Mouse (Mus musculus) CH12.LX (cell line): ENCODE measurements around the gene Gramd1a. TPM values are rescaled to one million over a fixed set of nuclear protein-coding genes. Genes with fewer than 3 reads are reported as not detected.

Experiments
- DNase-seq: peaks from one replicate; pipeline ENCODE4 v3.0.0-alpha.2; 2013; ENCODE audit errors: extremely low read depth
- H3K27ac ChIP-seq: 2 replicates; pipeline ENCODE4 v1.5.1; 2012; ENCODE audit warnings: low read depth, mild to moderate bottlenecking, control low read depth, moderate library complexity; ENCODE audit not compliant: insufficient read depth
- H3K27me3 ChIP-seq: replicated peaks from 2 replicates; pipeline ENCODE3; 2012; ENCODE audit warnings: inconsistent platforms
- H3K36me3 ChIP-seq, 2 experiments: replicated peaks in 1 of 2; 2 replicates each; pipeline versions ENCODE3 to v1.6.1; 2012; ENCODE audit warnings: inconsistent platforms in 1 of 2, low read length in 1 of 2, mild to moderate bottlenecking in 1 of 2, mixed read lengths in 1 of 2, moderate library complexity in 1 of 2; ENCODE audit not compliant: control insufficient read depth in 1 of 2, insufficient read depth in 1 of 2
- H3K4me1 ChIP-seq, 2 experiments: 2 replicates each; pipeline ENCODE4 v1.6.1; 2012; ENCODE audit warnings: inconsistent platforms in 1 of 2, moderate library complexity in 1 of 2; ENCODE audit not compliant: insufficient read depth in 2 of 2, control insufficient read depth in 1 of 2
- H3K4me2 ChIP-seq: 2 replicates; pipeline ENCODE4 v1.6.1; 2012; ENCODE audit warnings: low read depth, mild to moderate bottlenecking, control low read depth; ENCODE audit not compliant: poor library complexity, insufficient read depth, severe bottlenecking
- H3K4me3 ChIP-seq, 3 experiments: fragments of 150-350 bp in 1 of 3; sonication (generic) in 1 of 3; replicated peaks in 1 of 3; 2 replicates each; pipeline versions ENCODE3 to v1.5.1; 2011 to 2012; ENCODE audit warnings: low read depth in 2 of 3, low read length in 2 of 3, mild to moderate bottlenecking in 2 of 3, moderate library complexity in 2 of 3, control low read depth in 1 of 3, improper control_type of control experiment in 1 of 3, inconsistent platforms in 1 of 3, mixed read lengths in 1 of 3; ENCODE audit not compliant: poor library complexity in 1 of 3
- H3K79me2 ChIP-seq: replicated peaks from 2 replicates; pipeline ENCODE4 v1.6.1; 2012; ENCODE audit warnings: mild to moderate bottlenecking, moderate library complexity; ENCODE audit not compliant: control insufficient read depth, poor library complexity, insufficient read depth, severe bottlenecking; ENCODE audit errors: extremely low read depth
- H3K9ac ChIP-seq: 2 replicates; pipeline ENCODE4 v1.6.1; 2012; ENCODE audit warnings: low read depth, mild to moderate bottlenecking, control low read depth, moderate library complexity; ENCODE audit not compliant: insufficient read depth
- H3K9me3 ChIP-seq: replicated peaks from 2 replicates; pipeline ENCODE3; 2012; ENCODE audit warnings: low read length, inconsistent platforms, mixed read lengths
- CHD2 ChIP-seq: IDR thresholded peaks from 2 replicates; pipeline ENCODE4 v1.6.1; 2011; ENCODE audit warnings: low read length, improper control_type of control experiment
- CTCF ChIP-seq, 2 experiments: IDR thresholded peaks in 1 of 2; conservative IDR thresholded peaks in 1 of 2; 2 replicates each; pipeline ENCODE4 v1.5.1; 2011 to 2012; ENCODE audit warnings: low read depth in 2 of 2, low read length in 2 of 2, improper control_type of control experiment in 1 of 2, inconsistent platforms in 1 of 2, mild to moderate bottlenecking in 1 of 2, moderate library complexity in 1 of 2
- E2F4 ChIP-seq: IDR thresholded peaks from 2 replicates; pipeline ENCODE4 v1.6.1; 2011; ENCODE audit warnings: low read depth, low read length, improper control_type of control experiment; ENCODE audit not compliant: insufficient replicate concordance
- ELF1 ChIP-seq: IDR thresholded peaks from 2 replicates; pipeline ENCODE4 v1.6.1; 2014; ENCODE audit warnings: low read depth, mild to moderate bottlenecking, inconsistent platforms, low read length, improper control_type of control experiment
- EP300 ChIP-seq: IDR thresholded peaks from 2 replicates; pipeline ENCODE4 v1.6.1; 2011; ENCODE audit warnings: low read length, improper control_type of control experiment
- ETS1 ChIP-seq: conservative IDR thresholded peaks from 2 replicates; pipeline ENCODE4 v1.6.1; 2012; ENCODE audit warnings: low read depth, mild to moderate bottlenecking, inconsistent platforms, low read length, improper control_type of control experiment, moderate library complexity
- GABPA ChIP-seq: IDR thresholded peaks from 2 replicates; pipeline ENCODE4 v1.6.1; 2012; ENCODE audit warnings: low read depth, low read length, improper control_type of control experiment, inconsistent platforms; ENCODE audit not compliant: insufficient replicate concordance
- IRF4 ChIP-seq: IDR thresholded peaks from 2 replicates; pipeline ENCODE4 v1.6.1; 2014; ENCODE audit warnings: low read depth, mild to moderate bottlenecking, inconsistent platforms, low read length, improper control_type of control experiment
- JUN ChIP-seq: IDR thresholded peaks from 2 replicates; pipeline ENCODE4 v1.6.1; 2011; ENCODE audit warnings: low read depth, mild to moderate bottlenecking, low read length, improper control_type of control experiment, moderate library complexity; ENCODE audit not compliant: insufficient read depth
- JUND ChIP-seq: conservative IDR thresholded peaks from 2 replicates; pipeline ENCODE4 v1.6.1; 2011; ENCODE audit warnings: low read depth, low read length, improper control_type of control experiment
- KAT2A ChIP-seq: IDR thresholded peaks from 2 replicates; pipeline ENCODE4 v1.6.1; 2012; ENCODE audit warnings: low read length, improper control_type of control experiment, inconsistent platforms; ENCODE audit not compliant: insufficient replicate concordance
- MAFK ChIP-seq: IDR thresholded peaks from 2 replicates; pipeline ENCODE4 v1.6.1; 2011; ENCODE audit warnings: low read length, improper control_type of control experiment; ENCODE audit not compliant: insufficient replicate concordance
- MAX ChIP-seq: IDR thresholded peaks from 2 replicates; pipeline ENCODE4 v1.6.1; 2011; ENCODE audit warnings: low read length, improper control_type of control experiment
- MEF2A ChIP-seq: IDR thresholded peaks from 2 replicates; pipeline ENCODE4 v1.6.1; 2014; ENCODE audit warnings: low read depth, mild to moderate bottlenecking, inconsistent platforms, low read length, improper control_type of control experiment, borderline replicate concordance
- MXI1 ChIP-seq: IDR thresholded peaks from 2 replicates; pipeline ENCODE4 v1.6.1; 2011; ENCODE audit warnings: mild to moderate bottlenecking, low read depth, low read length, improper control_type of control experiment
- NELFE ChIP-seq: IDR thresholded peaks from 2 replicates; pipeline ENCODE4 v1.6.1; 2011; ENCODE audit warnings: low read depth, low read length, improper control_type of control experiment
- NRF1 ChIP-seq: IDR thresholded peaks from 2 replicates; pipeline ENCODE4 v1.6.1; 2014; ENCODE audit warnings: low read depth, mild to moderate bottlenecking, inconsistent platforms, low read length, improper control_type of control experiment, moderate library complexity
- PAX5 ChIP-seq: IDR thresholded peaks from 2 replicates; pipeline ENCODE4 v1.6.1; 2012; ENCODE audit warnings: low read length, inconsistent platforms, mixed read lengths
- POLR2A ChIP-seq: IDR thresholded peaks from 2 replicates; pipeline ENCODE4 v1.6.1; 2011; ENCODE audit warnings: low read depth, mild to moderate bottlenecking, improper control_type of control experiment, low read length
- RAD21 ChIP-seq: IDR thresholded peaks from 2 replicates; pipeline ENCODE4 v1.6.1; 2011; ENCODE audit warnings: low read depth, mild to moderate bottlenecking, low read length, improper control_type of control experiment, moderate library complexity
- RCOR1 ChIP-seq: conservative IDR thresholded peaks from 2 replicates; pipeline ENCODE4 v1.6.1; 2012; ENCODE audit warnings: low read depth, mild to moderate bottlenecking, inconsistent platforms, low read length, improper control_type of control experiment
- SIN3A ChIP-seq: IDR thresholded peaks from 2 replicates; pipeline ENCODE4 v1.6.1; 2012; ENCODE audit warnings: low read length, improper control_type of control experiment, inconsistent platforms
- SMC3 ChIP-seq: IDR thresholded peaks from 2 replicates; pipeline ENCODE4 v1.6.1; 2011; ENCODE audit warnings: low read depth, low read length, improper control_type of control experiment
- TBP ChIP-seq: conservative IDR thresholded peaks from 2 replicates; pipeline ENCODE4 v1.6.1; 2011; ENCODE audit warnings: low read depth, low read length, improper control_type of control experiment
- TCF12 ChIP-seq: IDR thresholded peaks from 2 replicates; pipeline ENCODE4 v1.6.1; 2014; ENCODE audit warnings: low read depth, mild to moderate bottlenecking, inconsistent platforms, low read length, improper control_type of control experiment
- UBTF ChIP-seq: IDR thresholded peaks from 2 replicates; pipeline ENCODE4 v1.6.1; 2012; ENCODE audit warnings: low read depth, mild to moderate bottlenecking, inconsistent platforms, low read length, improper control_type of control experiment, moderate library complexity
- USF1 ChIP-seq: IDR thresholded peaks from 2 replicates; pipeline ENCODE4 v1.6.1; 2014; ENCODE audit warnings: low read depth, mild to moderate bottlenecking, inconsistent platforms, low read length, improper control_type of control experiment
- USF2 ChIP-seq: conservative IDR thresholded peaks from 2 replicates; pipeline ENCODE4 v1.6.1; 2011; ENCODE audit warnings: low read depth, low read length, improper control_type of control experiment
- ZC3H11A ChIP-seq: IDR thresholded peaks from 2 replicates; pipeline ENCODE4 v1.6.1; 2012; ENCODE audit warnings: low read depth, mild to moderate bottlenecking, inconsistent platforms, low read length, improper control_type of control experiment
- ZKSCAN1 ChIP-seq: IDR thresholded peaks from 2 replicates; pipeline ENCODE4 v1.6.1; 2012; ENCODE audit warnings: low read depth, inconsistent platforms, low read length, improper control_type of control experiment, borderline replicate concordance
- ZMIZ1 ChIP-seq: IDR thresholded peaks from 2 replicates; pipeline ENCODE4 v1.6.1; 2012; ENCODE audit warnings: low read depth, mild to moderate bottlenecking, inconsistent platforms, low read length, improper control_type of control experiment
- ZNF384 ChIP-seq: IDR thresholded peaks from 2 replicates; pipeline ENCODE4 v1.6.1; 2012; ENCODE audit warnings: low read depth, low read length, improper control_type of control experiment, inconsistent platforms
- dilution Hi-C: fragments of 300-500 bp; cut with MboI; formaldehyde crosslinking; loops from 2 replicates; pipeline ENCODE4 v1.14.3; 2020; ENCODE audit warnings: low sequenced_read_pairs; ENCODE audit not compliant: extremely low pct_unique_long_range_greater_than_20kb, extremely low pct_ligation_motif_present
- in situ Hi-C: fragments of 300-500 bp; cut with MboI; formaldehyde crosslinking; loops from 3 replicates; pipeline ENCODE4 v1.14.3; 2019; ENCODE audit warnings: low sequenced_read_pairs, low pct_ligation_motif_present, low pct_unique_long_range_greater_than_20kb, mixed read lengths
- polyA plus RNA-seq: library from polyadenylated mRNA; unstranded; fragments of >175 nt; gene quantifications from 2 replicates; pipeline ENCODE4 v1.2.1, GENCODE M21; 2012; ENCODE audit warnings: low read depth; ENCODE audit not compliant: insufficient read length
- total RNA-seq, 2 experiments: library from RNA; depleted of rRNA; stranded (reverse); fragments of 300-350 nt in 1 of 2; fragments of >200 nt in 1 of 2; gene quantifications; 2 replicates each; pipeline ENCODE4 v1.2.3; 2012 to 2014

Gene Gramd1a
- total and polyA plus RNA-seq, 3 experiments = 49.5 to 90.7 (median 86.0) TPM

- H3K27me3 ChIP-seq = no peaks in the 10 kb centered on the region
- in situ Hi-C loops = no loop called here
- TF ChIP-seq IRF4 (no peak), UBTF (no peak)
- TF ChIP-seq, all 38 proteins: peak for 0
- dilution Hi-C loops = no loop called here
- Histone ChIP-seq H3K4me2 (no peak overlapping the region), H3K79me2 (no peaks in the 10 kb centered on the region), H3K9ac (no peak overlapping the region), H3K4me1 (peaks cover 15 to 50% of the 10 kb centered on the region in 2 experiments), H3K9me3 (no peaks in the 10 kb centered on the region), H3K4me3 (no peak overlapping the region), H3K36me3 (peaks cover 0 to 61% of the 10 kb centered on the region in 2 experiments), H3K27ac (no peak overlapping the region)
- no peak for DNase-seq
Observed at GRCm38 (mm10) chr7:31106166-31106565, 49.5 kb downstream of the Gramd1a start.

- dilution Hi-C loops = no loop called here
- Histone ChIP-seq H3K4me3 (no peak overlapping the region), H3K36me3 (peaks cover 0 to 67% of the 10 kb centered on the region in 2 experiments), H3K9ac (no peak overlapping the region), H3K27me3 (no peaks in the 10 kb centered on the region), H3K79me2 (no peaks in the 10 kb centered on the region), H3K27ac (no peak overlapping the region), H3K4me2 (no peak overlapping the region), H3K9me3 (no peaks in the 10 kb centered on the region), H3K4me1 (peaks cover 15 to 53% of the 10 kb centered on the region in 2 experiments)
- in situ Hi-C loops = no loop called here
- no peak for DNase-seq
- TF ChIP-seq MAX (no peak), UBTF (no peak), MAFK (no peak), MXI1 (no peak), ZC3H11A (no peak), PAX5 (no peak), IRF4 (no peak), SMC3 (peak; percentile 77), JUND (no peak), ETS1 (no peak), CTCF (conservative IDR thresholded peaks at IDR 0.05 in 1 of 2, IDR thresholded peaks at IDR 0.05 in 1 of 2; ENCODE audit: low read depth in 2 of 2, low read length in 2 of 2) (peak; percentile 41 to 76), USF2 (no peak), EP300 (no peak), MEF2A (no peak), TBP (no peak), TCF12 (0 out of 2 replicates have a peak, but pooled peaks have one; percentile 16), POLR2A (no peak), ZKSCAN1 (no peak), SIN3A (no peak), ELF1 (peak; percentile 14; the same call in 1 of the 2 replicates), ZMIZ1 (no peak), JUN (no peak), ZNF384 (no peak), GABPA (no peak), USF1 (no peak), E2F4 (no peak), RAD21 (peak; percentile 58), NRF1 (no peak), KAT2A (no peak), NELFE (no peak; the same call in 1 of the 2 replicates), RCOR1 (no peak), CHD2 (no peak)
Observed at GRCm38 (mm10) chr7:31105061-31105768, 50.5 kb downstream of the Gramd1a start.
